Mouse (Mus musculus): ENCODE results near the gene Sbsn.

DNA sequence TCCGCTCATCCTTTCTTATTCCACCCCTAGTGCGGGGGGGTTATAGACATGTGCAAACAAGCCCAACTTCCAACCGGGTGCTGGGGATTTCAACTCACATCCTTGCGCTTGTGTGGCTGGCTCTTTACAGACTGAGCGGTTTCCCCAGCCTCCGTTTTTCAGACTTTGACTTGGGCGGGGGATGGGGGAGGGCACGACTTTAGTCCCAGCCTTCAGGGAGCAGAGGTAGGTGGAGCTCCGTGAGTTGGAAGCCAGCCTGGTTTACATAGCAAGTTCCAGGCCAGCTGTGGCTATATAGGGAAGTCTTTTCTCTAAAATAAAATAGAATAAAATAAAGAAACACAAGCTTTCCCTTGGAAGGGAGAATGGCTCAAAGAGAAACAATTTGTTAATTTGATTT lies 40.6 kb downstream of the Sbsn start:
- TF ChIP-seq TAL1 (IDR thresholded peaks at IDR 0.05; ENCODE audit: low read length) (no peak), GATA1 (IDR thresholded peaks at IDR 0.05; ENCODE audit: low read length) (no peak)
